Mouse (Mus musculus): ENCODE measurements around the gene Ttc6. TPM values are rescaled to one million over a fixed set of nuclear protein-coding genes. Genes with fewer than 3 reads are reported as not detected.

The Ttc6 gene
- polyA plus RNA-seq, 1 experiment from 2014 or later = 0.21 TPM

- H3K36me3 ChIP-seq = no peaks in the 10 kb centered on the region
- 88% methylated on average over 4 of the region's 4 CpGs for WGBS
- H3K9me3 ChIP-seq (replicated peaks) = no peaks in the 10 kb centered on the region
- no peak for ATAC-seq (replicated peaks; ENCODE audit: low FRiP score)
- no peaks in the 10 kb centered on the region for H3K4me1 ChIP-seq
- no peaks in the 10 kb centered on the region for H3K27me3 ChIP-seq
- no peak overlapping the region for H3K27ac ChIP-seq
- no peak overlapping the region for H3K4me2 ChIP-seq
- no peak overlapping the region for H3K4me3 ChIP-seq (replicated peaks)
- H3K9ac ChIP-seq = no peak overlapping the region
Measured at GRCm38 (mm10) chr12:57615137-57615536, 51.2 kb downstream of the Ttc6 start.

- H3K9ac ChIP-seq = no peak overlapping the region
- H3K9me3 ChIP-seq (replicated peaks) = no peaks in the 10 kb centered on the region
- H3K4me1 ChIP-seq = 0 out of 2 replicates have a peak, but pooled peaks cover 2% of the 10 kb centered on the region
- WGBS = 75% methylated on average over 5 of the region's 5 CpGs
- no peak overlapping the region for H3K4me2 ChIP-seq
- no peak for ATAC-seq (replicated peaks; ENCODE audit: low FRiP score)
- no peak overlapping the region for H3K27ac ChIP-seq
- H3K36me3 ChIP-seq = no peaks in the 10 kb centered on the region
- no peak overlapping the region for H3K4me3 ChIP-seq (replicated peaks)
- H3K27me3 ChIP-seq = no peaks in the 10 kb centered on the region
Measured at GRCm38 (mm10) chr12:57622030-57622429, 58.1 kb downstream of the Ttc6 start.

GRCm38 (mm10) chr12:57623264-57623663 lies 59.4 kb downstream of the Ttc6 start:
- WGBS = 55% methylated on average over 7 of the region's 7 CpGs
- Histone ChIP-seq H3K4me2 (no peak overlapping the region), H3K4me1 (0 out of 2 replicates have a peak, but pooled peaks cover 2% of the 10 kb centered on the region), H3K9ac (no peak overlapping the region), H3K27ac (no peak overlapping the region), H3K4me3 (replicated peaks) (no peak overlapping the region), H3K27me3 (no peaks in the 10 kb centered on the region), H3K36me3 (no peaks in the 10 kb centered on the region), H3K9me3 (replicated peaks) (no peaks in the 10 kb centered on the region)
- ATAC-seq (replicated peaks; ENCODE audit: low FRiP score) = no peak

DNA sequence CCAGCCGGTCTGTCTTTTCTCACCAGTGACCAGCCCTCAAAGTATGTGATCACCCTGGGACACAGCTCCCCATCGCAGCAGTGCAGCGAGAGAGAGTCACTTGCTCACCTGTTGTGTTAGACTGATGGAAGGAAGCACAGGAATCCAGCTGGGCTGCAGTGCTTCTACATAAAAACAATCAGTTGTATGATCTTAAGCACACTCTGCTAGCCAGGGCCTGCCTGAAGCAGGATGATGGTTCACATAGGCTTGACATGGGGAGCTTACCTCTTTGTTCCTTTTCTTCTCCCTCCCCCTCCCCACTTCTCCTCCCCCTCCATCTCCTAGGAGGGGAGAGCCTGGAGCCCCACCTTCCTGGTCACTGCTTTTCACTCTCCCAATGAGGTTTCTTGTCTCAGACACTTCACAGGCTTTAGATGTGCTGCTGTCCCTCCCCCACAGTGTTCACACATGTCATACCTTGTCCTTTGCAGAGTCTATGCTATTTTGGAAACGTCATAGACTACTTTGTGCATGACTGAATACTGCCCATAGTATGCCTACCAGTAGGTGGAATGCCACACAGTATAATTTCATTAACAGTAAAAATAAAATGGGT lies 60.2 kb downstream of the Ttc6 start:
- Histone ChIP-seq H3K27ac (no peak overlapping the region), H3K27me3 (no peaks in the 10 kb centered on the region), H3K9ac (no peak overlapping the region), H3K9me3 (replicated peaks) (no peaks in the 10 kb centered on the region), H3K4me3 (replicated peaks) (no peak overlapping the region), H3K4me1 (0 out of 2 replicates have a peak, but pooled peaks cover 2% of the 10 kb centered on the region), H3K4me2 (no peak overlapping the region), H3K36me3 (no peaks in the 10 kb centered on the region)
- 34% methylated on average over 4 of the region's 4 CpGs for WGBS
- ATAC-seq (replicated peaks; ENCODE audit: low FRiP score) = no peak

DNA sequence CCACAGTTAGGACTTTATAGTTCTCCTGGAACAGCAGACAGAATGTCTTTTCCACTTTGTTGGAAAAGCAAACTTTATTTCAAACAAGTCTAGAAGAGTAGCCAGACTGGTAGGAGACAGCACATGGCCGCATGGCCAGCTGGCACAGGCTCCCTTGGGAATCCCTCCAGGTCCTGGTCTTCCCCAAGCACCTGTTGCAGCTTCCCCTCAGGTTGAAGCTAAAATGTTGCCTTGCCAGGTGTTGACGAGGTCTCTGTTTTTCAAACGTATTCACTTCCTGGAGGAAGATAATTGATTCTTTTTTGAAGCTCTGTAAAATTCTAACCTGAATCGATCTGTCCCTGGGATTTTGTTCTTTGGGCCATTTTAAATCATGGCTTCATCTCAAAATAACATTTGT lies 86.1 kb downstream of the Ttc6 start:
- 84% methylated on average over 4 of the region's 4 CpGs for WGBS
- ATAC-seq (replicated peaks; ENCODE audit: low FRiP score) = no peak
- Histone ChIP-seq H3K9me3 (replicated peaks) (no peaks in the 10 kb centered on the region), H3K4me3 (replicated peaks) (no peak overlapping the region), H3K9ac (no peak overlapping the region), H3K36me3 (no peaks in the 10 kb centered on the region), H3K4me1 (no peaks in the 10 kb centered on the region), H3K4me2 (no peak overlapping the region), H3K27ac (no peak overlapping the region), H3K27me3 (no peaks in the 10 kb centered on the region)

DNA sequence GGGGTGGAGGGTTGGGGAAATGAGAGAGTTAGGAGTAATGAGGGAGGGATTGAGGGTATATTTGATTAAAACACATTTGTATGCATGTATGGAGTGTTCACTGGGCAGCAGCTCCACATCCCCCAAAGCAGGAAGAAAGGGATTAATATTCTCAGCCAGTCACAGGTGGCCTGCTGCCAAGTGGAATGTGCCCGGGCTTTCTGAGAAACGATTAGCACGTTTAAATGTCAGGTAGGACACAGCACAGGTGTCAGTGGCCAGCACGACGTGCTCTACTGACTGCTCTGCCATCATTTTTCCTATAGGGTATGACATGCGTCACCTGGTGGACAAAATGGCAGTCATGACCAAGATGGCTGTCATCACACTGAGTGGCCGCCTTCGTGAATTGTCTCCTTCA lies 86.8 kb downstream of the Ttc6 start:
- 74% methylated on average over 8 of the region's 8 CpGs for WGBS

GRCm38 (mm10) chr12:57662986-57663674 lies 99.2 kb downstream of the Ttc6 start:
- Histone ChIP-seq H3K4me1 (no peaks in the 10 kb centered on the region), H3K4me2 (no peak overlapping the region), H3K9ac (no peak overlapping the region), H3K27ac (no peak overlapping the region), H3K36me3 (no peaks in the 10 kb centered on the region), H3K9me3 (replicated peaks) (no peaks in the 10 kb centered on the region), H3K4me3 (replicated peaks) (no peak overlapping the region), H3K27me3 (no peaks in the 10 kb centered on the region)
- ATAC-seq (replicated peaks; ENCODE audit: low FRiP score) = no peak
- 56% methylated on average over 10 of the region's 10 CpGs for WGBS

More for the DNA sequence above, 86.8 kb downstream of the Ttc6 start:
- H3K27ac ChIP-seq = no peak overlapping the region
- no peak overlapping the region for H3K4me2 ChIP-seq
- H3K4me1 ChIP-seq = no peaks in the 10 kb centered on the region
- H3K4me3 ChIP-seq (replicated peaks) = no peak overlapping the region
- no peak for ATAC-seq (replicated peaks; ENCODE audit: low FRiP score)
- H3K9ac ChIP-seq = no peak overlapping the region
- H3K36me3 ChIP-seq = no peaks in the 10 kb centered on the region
- no peaks in the 10 kb centered on the region for H3K9me3 ChIP-seq (replicated peaks)
- no peaks in the 10 kb centered on the region for H3K27me3 ChIP-seq

DNA sequence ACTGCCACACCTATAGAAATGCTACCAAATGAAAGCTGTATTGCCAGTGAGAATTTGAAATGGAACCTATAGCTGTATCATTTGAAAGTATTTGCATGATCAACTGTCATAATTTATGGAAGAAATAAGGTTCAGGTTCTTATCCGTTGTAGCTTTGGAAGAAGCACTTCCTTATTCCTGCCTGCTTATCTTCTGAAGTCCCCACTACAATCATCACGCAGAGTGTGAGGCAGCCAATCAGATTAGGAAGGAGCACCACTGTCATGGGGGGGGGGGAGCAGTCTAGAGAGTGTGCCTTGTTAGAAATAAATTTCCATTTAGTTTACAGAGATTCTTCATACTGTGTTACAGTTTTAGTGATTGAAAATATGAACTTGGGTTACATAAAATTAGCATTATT lies 108.5 kb downstream of the Ttc6 start:
- H3K27me3 ChIP-seq = no peaks in the 10 kb centered on the region
- no peak overlapping the region for H3K9ac ChIP-seq
- ATAC-seq (replicated peaks; ENCODE audit: low FRiP score) = no peak
- no peak overlapping the region for H3K27ac ChIP-seq
- H3K4me1 ChIP-seq = no peaks in the 10 kb centered on the region
- no peaks in the 10 kb centered on the region for H3K36me3 ChIP-seq
- WGBS = 87% methylated on average over 2 of the region's 2 CpGs
- no peaks in the 10 kb centered on the region for H3K9me3 ChIP-seq (replicated peaks)
- H3K4me3 ChIP-seq (replicated peaks) = no peak overlapping the region
- H3K4me2 ChIP-seq = no peak overlapping the region

- H3K4me3 ChIP-seq (replicated peaks) = no peak overlapping the region
- H3K9ac ChIP-seq = no peak overlapping the region
- 41% methylated on average over 9 of the region's 9 CpGs for WGBS
- peaks cover 4% of the 10 kb centered on the region; the same call in 1 of the 2 replicates for H3K4me1 ChIP-seq
- H3K36me3 ChIP-seq = no peaks in the 10 kb centered on the region
- no peaks in the 10 kb centered on the region for H3K9me3 ChIP-seq (replicated peaks)
- H3K4me2 ChIP-seq = no peak overlapping the region
- peak; percentile 62 for ATAC-seq (replicated peaks; ENCODE audit: low FRiP score)
- no peak overlapping the region for H3K27ac ChIP-seq
- H3K27me3 ChIP-seq = no peaks in the 10 kb centered on the region
Measured at GRCm38 (mm10) chr12:57684967-57685423, 121.1 kb downstream of the Ttc6 start.

DNA sequence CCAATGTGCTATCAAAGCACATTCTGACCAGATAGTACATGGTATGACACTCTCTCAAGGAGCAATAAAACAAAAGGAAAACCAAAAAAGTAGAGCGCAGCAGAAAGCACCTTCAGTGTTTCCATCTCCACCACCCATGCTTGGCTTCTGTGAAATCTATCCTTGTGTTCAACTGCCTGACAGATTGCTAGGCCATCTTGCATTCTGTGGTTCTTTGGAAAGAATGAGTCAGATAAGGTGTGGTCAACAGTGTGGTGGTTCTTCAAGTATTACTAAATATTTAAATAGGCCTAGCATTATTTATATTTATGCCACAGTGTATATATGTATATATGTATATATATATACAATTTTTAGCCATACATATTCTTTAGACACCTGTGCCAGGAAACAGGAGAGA lies 146.1 kb downstream of the Ttc6 start:
- WGBS = 95% methylated on average over 1 of the region's 1 CpGs
- ATAC-seq (replicated peaks; ENCODE audit: low FRiP score) = no peak

GRCm38 (mm10) chr12:57764720-57765119 lies 200.8 kb downstream of the Ttc6 start:
- WGBS = 58% methylated on average over 7 of the region's 7 CpGs

More for the DNA sequence above, 146.1 kb downstream of the Ttc6 start:
- Histone ChIP-seq H3K4me1 (no peaks in the 10 kb centered on the region), H3K4me3 (replicated peaks) (no peak overlapping the region), H3K9me3 (replicated peaks) (no peaks in the 10 kb centered on the region), H3K9ac (no peak overlapping the region), H3K27ac (no peak overlapping the region), H3K27me3 (no peaks in the 10 kb centered on the region), H3K36me3 (no peaks in the 10 kb centered on the region), H3K4me2 (no peak overlapping the region)

DNA sequence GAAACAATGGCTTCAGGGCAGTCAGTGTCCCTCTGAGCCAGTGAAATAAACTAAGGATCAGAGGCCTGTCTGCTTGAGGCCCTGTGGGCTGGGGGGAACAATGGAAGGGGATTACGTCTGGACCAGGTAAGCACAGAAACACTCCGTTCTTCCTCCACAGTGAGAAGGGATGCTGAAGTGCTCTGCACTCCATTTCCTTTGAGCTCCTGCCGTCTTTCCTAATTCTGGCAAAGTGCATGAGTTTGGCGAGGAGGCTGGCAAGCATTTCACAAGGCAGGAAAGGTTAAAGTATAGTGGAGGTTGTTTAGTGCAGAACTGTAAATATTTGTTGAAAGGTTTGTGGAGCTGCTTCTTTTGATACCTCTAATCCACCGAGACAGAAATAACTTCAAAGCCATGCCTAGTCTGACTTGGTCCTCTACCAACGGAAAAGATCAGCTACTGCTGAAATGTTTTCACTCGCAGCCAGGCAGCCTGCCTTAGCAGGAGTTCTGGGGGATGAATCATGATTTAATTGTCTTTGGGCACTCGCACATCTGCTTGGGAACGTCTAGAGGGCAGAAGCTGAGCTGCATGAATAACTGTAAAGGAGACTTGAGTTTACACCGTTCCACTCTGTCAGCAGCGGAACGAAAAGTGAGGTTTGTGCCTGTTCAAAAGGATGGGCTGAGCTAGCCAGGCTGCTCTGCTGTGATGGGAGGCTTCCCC lies 212.5 kb downstream of the Ttc6 start:
- H3K4me2 ChIP-seq = no peak overlapping the region
- H3K27me3 ChIP-seq = no peaks in the 10 kb centered on the region
- H3K9ac ChIP-seq = no peak overlapping the region
- H3K36me3 ChIP-seq = no peaks in the 10 kb centered on the region
- H3K27ac ChIP-seq = no peak overlapping the region
- no peaks in the 10 kb centered on the region for H3K4me1 ChIP-seq
- no peak overlapping the region for H3K4me3 ChIP-seq (replicated peaks)
- WGBS = 13% methylated on average over 12 of the region's 12 CpGs
- no peaks in the 10 kb centered on the region for H3K9me3 ChIP-seq (replicated peaks)
- peak; percentile 96 for ATAC-seq (replicated peaks; ENCODE audit: low FRiP score)

More at GRCm38 (mm10) chr12:57764720-57765119, 200.8 kb downstream of the Ttc6 start:
- no peak overlapping the region for H3K4me3 ChIP-seq (replicated peaks)
- no peak overlapping the region for H3K27ac ChIP-seq
- H3K4me1 ChIP-seq = no peaks in the 10 kb centered on the region
- H3K36me3 ChIP-seq = no peaks in the 10 kb centered on the region
- no peak for ATAC-seq (replicated peaks; ENCODE audit: low FRiP score)
- no peaks in the 10 kb centered on the region for H3K27me3 ChIP-seq
- no peak overlapping the region for H3K4me2 ChIP-seq
- H3K9ac ChIP-seq = no peak overlapping the region
- H3K9me3 ChIP-seq (replicated peaks) = no peaks in the 10 kb centered on the region
